Mouse (Mus musculus) heart, adult 8-10 months (tissue): ENCODE results near the gene Chd6. TPM values are rescaled to one million over a fixed set of nuclear protein-coding genes. Genes with fewer than 3 reads are reported as not detected.
"Not testable (repeated sequence)": the region's sequence is repeated elsewhere in the genome, so short reads cannot be mapped to it uniquely, and the experiment has no call there.

Source experiments
- DNase-seq: peaks from one replicate; pipeline ENCODE4 v3.0.0; 2022; ENCODE audit warnings: low spot score
- total RNA-seq, 4 experiments: library from RNA; stranded (reverse); gene quantifications; 2 replicates each; pipeline ENCODE4 v1.2.4; 2022

The Chd6 gene
- total RNA-seq, 4 experiments from 2014 or later = 31.5 to 62.5 (median 46.7) TPM

DNA sequence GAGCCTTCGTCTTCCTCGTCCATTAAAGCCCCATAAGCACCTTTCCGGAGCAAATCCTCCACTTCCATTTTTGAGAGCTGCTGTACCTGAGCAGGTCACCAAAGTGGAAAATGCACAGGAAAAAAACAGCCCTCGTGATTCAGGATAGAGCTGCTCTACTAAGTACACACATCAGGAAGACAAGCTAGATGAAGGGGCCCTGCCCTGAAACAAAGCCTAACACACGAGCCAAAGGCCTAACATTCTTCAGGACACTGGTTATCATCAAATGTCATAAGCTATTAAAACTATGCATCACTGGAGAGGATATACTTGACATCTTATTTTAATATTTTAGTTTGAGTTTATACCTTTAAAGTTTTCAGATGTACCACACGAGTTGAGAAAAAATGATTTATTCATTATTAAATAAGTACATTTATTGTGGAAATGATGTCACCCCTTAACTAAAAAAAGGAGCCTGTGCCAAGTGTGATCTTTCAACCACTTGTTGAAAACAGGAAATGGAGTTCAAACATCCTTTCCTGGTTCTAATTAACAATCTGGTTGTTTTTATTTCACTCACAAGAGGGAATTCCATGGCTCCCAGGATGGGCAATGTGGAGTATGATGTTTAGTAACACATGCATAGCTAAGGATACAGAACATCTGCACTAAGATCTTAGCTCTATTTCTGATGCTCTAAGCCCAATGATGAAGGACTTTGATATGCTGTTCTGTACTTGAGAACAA lies 118.4 kb downstream of the Chd6 start:
- DNase-seq = peak; percentile 40

DNA sequence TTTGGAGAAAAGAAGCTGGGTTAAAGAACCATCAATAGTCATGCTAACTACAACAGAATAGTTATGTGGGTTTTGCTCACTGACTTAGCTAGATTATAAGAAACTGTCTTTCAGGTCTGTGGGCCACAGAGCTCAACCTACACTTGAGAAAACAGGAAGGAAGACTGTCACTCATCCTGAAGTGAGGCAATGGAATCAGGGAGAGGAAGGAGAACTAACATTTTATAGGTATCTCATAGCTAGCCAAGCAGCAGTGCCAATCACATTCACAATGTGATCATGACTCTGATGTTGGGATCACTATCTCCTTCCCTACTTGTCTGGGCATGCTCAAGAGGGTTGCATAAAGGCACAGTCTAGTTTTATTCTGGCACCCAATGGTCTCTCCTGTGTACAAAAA lies 121.4 kb downstream of the Chd6 start:
- DNase-seq = no peak

DNA sequence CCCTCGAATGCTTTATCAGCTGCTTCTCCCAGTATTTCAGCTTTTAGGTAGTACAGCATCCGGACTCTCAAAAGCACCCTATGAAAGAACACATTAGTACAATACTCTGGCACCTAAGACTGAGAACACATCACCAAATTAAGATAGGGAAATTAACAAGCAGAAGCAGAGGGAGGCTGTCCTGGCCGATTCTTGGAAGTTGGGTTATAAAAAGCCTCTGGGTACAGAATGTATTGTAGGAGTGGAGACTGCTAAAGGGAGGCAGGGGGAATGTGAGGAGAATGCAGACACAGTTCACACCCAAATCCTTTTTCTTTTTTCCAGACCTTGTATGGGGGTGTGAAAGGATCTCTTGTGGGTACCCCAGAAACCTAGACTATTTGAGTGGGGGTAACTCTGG lies 126.2 kb downstream of the Chd6 start:
- no peak for DNase-seq

DNA sequence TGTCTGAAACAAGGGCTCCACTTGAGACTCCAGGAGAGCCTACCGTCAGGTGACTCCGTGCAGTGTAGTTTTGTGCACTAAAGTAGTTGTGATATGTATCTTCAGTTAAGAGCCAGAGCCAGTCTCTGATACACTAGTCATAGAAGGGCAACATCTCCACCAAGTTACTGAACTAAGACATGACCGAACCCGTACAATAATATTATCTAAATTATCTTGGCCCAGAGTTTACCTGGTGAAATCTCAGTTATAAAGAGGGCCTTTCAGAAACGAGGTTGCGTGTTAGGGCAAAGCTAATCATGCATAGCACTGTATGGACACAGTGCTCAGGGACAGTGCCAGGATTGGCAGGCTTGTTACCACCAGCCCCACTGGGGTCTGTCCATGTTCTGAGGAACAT lies 127.1 kb downstream of the Chd6 start:
- DNase-seq = no peak

DNA sequence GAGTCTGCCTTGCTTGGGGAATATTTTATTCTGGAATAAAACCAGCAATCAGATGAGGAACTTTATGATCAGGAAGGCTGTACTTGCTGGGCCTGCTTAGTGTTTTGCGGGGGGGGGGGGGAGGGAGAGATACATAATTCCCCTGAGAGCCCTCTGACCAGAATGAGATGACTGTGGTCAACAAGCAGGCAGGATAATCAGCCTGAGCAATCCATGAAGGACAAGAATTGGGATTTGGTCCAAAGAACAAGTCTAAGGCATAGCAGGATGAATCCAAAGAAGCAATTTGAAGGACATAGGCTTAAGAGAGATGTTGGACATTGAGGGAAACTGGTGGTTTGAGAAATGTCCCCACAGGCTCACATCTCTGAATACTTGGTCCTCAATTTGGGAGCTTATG lies 130.2 kb downstream of the Chd6 start:
- DNase-seq = no peak

DNA sequence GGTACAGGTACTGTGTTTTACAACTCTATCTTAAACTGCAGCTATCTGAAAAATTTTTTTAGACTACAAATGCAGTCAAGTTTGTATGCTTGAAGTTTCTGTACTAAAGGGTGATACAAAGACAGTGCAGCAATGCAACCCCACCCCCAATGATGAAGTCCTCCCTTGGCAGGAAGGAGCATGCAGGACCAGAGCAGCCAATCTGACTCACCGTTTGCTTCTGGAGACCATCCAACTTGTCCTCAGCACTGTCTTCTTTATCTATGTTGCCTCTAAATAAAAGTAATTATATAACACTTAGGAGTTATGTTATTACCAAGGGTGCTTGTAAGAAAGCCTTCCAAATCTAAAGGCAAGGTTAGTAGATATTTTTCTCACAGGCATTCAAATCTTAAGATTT lies 131.6 kb downstream of the Chd6 start:
- DNase-seq = no peak

DNA sequence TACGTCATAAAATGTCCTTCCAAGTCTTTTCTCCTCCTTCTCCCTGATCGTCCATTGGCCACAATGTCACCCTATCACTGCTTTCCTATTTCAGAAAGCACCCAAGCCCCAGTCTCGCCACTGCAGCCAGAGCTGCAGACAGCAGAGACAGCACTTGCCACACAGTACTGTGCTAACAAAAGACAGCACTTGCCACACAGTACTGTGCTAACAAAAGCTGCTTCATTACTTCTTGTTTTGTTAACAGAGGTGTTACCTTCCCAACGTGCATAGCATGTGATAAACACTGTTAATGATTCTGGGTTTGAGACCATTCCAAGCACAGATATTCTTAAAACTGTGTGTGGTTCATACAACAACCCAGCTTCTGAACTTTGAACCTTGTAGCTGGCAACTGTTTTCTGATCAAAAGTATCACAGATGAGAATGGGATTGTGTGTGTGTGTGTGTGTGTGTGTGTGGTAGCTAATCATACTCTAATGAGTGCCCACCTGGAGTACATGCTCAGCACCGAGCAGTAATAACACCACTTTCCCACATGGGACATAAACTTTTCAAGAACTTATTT lies 135.1 kb downstream of the Chd6 start:
- DNase-seq = no peak

DNA sequence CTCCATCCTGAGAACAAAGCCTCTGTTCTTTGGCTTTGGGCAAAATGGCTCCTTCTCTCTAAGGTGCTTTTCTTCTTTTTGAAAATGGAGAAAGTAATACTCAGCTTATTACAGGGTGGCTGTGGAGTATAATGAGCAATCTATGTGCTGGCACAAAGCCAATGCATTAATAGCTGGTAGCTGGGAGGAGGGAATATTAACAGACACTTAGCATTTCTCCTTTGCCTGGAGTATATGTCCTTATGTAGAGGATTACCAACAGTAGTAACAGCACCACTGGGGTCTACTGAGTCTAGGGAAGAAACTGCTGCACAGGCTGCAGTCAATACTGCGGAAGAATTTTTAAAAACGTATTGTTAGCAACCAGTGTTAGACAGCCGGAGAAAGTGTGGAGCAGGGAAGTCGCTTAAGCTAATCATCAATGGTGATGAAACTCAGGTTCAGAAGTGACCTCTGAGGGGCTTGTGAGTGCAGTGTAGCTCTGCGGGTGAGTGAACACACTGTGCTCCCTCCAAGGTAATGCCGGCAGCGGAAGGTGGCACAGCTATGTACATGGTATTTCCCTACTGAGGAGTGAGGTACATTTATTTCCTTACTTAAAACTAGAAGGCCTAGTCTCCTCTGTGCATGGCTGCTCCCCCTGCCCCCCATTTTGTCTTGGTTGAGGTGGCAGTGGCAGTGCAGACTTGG lies 136.6 kb downstream of the Chd6 start:
- no peak for DNase-seq

DNA sequence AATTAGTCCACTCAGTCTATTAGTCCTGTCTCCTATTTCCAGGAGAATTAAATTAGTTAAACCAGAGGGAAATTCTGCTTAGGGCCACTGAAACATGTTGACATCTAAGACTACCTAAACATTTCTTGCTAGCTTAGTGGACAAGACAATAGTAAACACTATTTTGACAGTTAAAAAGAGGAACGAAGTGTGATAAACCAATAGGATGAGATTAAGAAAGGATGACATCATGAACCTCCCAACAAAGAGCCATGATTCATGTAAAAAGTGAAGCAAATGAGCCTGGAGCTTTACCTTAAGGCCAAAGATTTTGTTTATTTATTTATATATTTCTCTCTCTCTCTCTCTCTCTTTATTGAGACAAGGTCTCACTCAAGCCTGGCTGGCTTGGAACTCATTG lies 146.7 kb downstream of the Chd6 start:
- no peak for DNase-seq

DNA sequence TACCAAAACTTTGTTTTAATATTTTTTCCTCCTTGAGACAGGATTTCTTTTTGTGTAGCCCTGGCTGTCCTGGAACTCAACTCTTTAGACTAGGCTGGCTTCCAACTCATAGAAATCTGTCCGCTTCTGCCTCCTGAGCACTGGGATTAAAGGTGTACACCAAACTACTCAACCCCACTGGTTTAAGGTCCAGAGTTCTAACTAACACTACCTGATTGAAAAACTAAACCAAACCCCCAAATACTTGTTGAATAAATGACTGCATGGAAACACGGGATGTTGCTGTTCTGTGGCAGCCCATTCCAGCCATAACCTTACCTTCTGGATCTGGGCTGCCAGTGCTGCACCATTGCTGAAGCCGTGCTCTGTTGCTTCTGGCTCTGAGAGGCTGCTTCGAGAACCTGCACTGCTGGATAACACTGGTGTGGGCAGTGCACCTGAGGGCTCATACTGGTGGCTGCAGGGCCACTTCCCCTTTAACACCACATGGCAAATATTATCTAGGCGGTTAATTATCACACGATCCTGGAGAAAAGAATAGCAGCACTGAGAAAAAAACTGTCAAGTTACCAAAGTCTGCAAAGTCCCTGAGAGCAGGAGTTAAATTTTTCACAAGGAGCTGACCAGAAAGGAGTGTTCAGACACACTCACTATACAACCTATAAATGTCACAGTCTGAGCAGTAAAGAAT lies 147.8 kb downstream of the Chd6 start:
- DNase-seq = no peak

DNA sequence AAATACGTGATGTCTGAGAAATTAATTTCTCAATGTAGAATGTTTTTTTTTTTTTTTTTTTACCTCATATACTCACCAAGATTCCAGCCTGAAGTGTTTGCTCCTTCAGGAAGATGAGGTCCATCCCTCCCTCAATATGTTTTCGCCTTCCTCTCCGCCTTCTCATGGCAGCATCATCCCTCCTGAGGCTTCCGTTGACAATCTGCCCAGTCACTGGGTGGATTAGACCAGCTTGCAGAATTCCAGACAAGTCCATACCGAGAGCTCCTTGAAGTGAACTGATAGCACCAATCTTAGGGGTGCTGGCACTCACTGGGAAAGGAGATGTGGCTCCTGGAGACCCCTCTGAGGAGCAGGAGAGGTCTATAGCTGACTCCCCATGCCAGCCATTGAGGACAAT lies 149.0 kb downstream of the Chd6 start:
- no peak for DNase-seq

DNA sequence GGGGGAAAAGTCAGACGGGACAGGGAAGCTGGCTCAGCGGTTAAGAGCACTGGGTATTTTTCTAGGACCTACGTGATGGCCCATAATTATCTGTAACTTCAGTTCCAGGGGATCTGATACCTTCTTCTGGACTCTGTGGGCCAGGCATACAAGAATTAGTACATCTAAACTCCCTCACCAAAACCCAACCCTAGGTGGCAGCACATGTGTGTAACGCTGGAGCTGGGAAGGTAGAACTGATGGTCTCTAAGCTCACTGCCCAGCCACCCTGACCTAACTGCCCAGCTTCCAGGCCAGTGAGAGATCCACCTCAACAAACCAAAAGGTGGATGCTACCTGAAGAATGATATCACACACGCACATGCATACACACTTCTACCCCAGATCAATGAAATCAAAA lies 150.1 kb downstream of the Chd6 start:
- no peak for DNase-seq

DNA sequence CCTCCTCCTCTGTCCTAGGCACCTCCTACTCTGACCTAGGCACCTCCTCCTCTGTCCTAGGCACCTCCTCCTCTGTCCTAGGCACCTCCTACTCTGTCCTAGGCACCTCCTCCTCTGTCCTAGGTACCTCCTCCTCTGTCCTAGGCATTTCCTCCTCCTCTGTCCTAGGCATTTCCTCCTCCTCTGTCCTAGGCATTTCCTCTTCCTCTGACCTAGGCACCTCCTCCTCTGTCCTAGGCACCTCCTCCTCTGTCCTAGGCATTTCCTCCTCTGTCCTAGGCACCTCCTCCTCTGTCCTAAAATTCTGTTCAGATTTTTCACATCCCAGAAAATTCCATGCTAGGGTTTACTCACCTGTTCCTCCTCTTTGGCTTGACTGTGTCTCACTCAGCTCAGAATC lies 151.1 kb downstream of the Chd6 start:
- DNase-seq = not testable (repeated sequence)

DNA sequence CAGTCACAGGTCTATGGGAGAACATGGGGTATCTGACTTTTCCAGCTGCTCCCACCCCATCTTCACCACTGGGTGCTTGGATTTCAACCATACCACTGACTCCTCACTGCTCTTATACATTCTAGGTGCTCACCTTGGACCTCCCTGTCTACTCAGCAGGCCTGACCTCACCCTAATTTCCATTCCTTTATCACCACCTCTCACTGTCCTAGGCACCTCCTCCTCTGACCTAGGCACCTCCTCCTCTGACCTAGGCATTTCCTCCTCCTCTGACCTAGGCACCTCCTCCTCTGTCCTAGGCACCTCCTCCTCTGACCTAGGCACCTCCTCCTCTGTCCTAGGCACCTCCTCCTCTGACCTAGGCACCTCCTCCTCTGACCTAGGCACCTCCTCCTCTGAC lies 151.6 kb downstream of the Chd6 start:
- DNase-seq = not testable (repeated sequence)

DNA sequence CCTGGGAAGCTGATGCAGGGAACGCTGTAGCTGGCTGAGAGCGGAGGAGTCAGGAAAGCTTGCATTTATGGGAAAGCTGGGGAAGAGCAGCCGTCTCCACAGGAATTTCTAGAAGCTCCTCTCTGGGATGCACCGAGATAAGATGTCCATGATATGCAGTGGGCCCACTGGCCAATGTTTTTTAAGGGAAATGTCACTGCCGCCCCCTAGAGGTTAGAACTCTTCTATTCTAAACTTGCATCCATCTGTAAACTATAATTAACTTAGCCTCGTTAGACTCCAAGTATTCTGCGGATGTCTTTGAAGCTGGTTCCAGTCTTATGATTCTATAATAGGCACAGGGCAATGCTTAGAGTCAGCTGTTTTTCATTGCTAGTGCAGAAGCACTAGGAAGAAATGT lies 153.5 kb downstream of the Chd6 start:
- DNase-seq = peak; percentile 37

DNA sequence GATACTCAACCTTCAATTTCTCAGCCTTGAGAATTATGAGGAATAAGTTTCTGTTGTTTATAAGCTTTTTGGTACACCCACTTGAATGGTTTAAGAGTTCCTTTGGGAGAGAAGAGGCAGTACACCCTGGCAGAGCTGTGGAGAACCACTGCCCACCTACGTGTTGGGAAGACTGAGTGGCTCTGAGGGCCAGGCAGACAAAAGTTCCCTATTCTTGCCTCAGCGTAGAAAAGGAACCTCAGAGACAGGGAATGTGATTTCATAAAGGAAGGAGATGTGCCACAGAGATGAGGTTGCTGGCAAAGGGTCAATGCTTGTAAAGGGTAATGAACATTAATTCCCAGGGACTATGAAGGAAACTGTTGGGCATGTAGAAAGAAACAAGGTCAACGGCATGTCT lies 154.3 kb downstream of the Chd6 start:
- no peak for DNase-seq

DNA sequence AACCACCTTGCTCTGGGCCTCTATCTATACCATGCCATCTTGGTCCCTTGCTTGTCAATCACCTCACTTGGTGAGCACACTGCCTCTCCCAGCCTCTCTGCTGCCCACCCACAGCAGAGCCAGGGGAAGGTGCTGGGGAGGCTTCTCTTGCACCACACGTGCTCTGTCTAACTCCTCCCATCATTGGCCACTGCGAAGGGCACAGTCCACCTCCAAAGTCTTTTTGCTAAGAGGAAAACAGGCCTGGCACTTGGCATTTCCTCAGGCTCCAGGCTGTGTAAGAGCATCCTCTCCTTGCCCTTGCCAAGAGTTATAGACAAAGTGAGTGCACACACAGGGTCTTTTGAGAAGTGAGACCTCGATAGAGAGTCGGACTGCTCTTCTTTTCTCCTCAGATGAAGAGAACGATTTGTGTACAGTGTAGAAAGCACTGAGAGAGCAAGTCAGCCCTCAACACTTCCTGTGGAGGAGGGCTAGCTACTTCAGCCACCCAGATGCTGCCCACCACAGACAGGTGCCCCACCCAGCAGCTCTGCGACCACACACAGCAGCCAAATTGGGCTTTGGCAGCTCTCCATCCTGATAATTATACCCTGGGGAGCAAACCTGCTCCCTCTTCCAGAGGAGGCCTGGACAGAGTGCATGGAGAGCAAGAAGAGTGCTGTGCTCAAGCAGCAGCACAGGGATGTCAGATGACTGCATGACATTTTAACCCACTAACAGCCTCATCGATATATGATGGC lies 155.6 kb downstream of the Chd6 start:
- no peak for DNase-seq

DNA sequence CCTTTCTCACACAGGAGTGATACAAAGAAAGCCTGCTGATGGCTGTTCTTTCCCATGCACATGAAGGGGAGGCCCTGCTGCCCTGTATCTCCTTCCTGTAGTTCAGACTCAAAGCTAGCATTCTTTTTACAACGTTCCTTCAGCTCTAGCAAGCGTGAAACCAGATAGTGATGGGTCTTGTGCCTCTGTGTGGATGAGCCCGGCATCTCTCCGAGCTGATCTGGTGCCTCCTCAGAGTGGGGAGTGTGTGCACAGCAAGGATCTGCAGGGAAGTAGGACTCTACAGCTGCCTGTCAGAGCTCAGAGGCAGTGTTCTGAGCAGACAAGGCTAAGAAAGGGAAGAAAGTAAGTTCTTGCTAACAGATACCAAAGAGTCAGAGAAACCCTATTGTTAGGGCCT lies 157.3 kb downstream of the Chd6 start:
- DNase-seq = no peak

DNA sequence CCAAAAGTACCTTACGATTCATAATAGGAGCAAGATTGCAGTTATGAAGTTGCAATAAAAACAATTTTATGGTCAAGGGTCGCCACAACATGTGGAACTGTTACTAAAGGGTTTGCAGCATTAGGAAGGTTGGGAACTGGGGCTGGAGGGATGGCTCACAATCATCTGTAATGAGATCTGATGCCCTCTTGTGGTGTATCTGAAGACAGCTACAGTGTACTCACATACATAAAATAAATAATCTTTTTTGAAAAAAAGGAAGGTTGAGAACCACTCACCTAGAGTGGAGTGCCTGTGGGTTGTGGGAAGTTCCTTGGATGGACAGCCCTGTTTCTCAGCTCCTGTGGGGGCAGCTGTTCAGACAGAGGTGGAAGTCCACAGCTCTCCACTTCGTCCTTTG lies 166.4 kb downstream of the Chd6 start:
- DNase-seq = no peak

DNA sequence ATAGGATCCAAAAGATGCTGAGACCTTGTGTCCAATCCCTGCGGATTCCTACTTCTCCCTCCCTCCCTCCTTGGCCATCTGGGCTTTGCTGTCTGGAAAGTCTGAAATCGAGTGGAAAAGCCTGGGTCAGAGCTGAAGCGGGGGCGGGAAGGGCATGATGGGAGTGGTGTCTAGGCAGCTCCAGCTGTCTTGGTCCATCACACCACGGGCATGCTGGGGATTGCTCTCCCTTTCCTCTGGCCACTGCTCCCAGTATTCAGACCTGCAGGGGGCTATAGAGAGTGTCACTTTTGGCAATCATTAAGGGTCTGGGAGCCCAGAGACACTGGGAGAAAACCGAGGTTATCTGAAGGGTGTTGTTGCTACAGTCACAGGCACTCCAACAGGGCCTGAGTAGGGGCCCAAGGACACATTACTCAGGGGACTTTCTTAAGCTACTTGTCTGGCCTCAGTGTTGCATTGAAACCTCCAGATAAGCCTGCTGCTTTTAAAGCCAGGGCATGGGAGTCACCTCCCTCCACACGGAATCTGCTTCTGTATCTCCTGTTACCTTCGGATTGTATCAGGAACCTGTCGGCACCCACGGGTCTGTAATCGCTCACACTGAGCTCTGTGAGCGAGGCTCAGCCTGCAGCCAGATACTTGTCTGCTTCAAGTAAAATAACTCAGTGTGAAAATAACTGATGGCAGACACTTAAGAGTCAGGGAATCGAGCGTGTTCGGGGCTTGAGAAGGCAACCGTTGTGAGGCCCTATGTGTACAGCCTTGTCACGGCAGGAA lies 167.8 kb downstream of the Chd6 start:
- DNase-seq = no peak

DNA sequence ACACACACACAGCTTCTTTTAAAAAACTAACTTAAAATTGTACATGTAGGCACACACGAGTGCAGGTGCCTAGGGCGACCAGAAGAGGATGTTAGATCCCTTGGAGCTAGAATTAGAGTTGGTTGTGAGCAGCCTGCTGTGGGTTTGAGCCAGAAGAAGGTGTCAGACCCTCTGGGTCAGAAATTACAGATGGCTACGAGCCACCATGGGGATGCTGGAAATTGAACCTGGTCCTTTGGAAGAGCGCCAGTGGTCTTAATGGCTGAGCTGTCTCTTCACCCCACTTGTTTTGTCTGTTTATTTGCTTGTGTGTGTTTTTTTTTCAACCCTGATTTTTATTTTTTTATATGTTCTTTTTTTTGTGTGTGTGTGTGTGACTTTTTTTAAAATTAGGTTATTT lies 174.4 kb downstream of the Chd6 start:
- DNase-seq = no peak
